Mouse (Mus musculus): ENCODE results near the gene Fzd5.
A peak's percentile ranks its signal among the peaks of the same experiment; 100 is the strongest.

Gene Fzd5

DNA sequence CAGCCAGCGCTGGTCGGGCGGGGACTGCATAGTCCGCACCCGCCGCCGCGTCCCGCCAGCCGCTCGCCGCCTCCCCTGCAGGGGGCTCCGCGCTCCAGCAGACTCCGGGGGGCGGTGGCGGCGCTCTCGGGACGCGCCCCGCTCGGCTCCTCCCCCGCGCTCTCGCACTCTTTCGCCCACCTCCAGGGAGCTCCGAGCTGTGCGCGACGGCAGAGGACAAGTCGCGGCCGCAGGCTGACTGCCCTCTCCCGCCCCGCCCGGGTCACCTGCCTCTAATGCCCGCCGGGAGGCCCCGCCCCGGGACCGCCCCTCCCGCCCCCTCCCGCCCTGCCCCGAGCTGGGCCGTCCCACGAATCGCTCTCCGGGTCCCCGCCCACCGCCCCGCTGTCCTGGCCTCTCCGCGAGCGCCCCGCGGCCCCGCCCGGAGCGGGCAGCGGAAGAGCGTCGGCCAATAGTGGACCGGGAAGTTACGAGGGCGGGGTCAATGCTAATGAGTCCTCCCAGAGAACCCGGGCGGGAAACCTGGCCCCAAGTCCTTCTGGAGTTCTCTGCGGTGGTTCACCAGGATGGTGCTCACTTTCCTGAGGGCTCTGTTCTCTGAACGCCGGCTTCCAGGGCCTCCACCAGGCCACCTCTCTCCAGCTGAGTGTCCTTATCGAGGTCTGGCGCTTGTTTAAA, at the start of gene Fzd5:
Gene Fzd5 (minus strand): TSS at position 250 of the 678 bp plus-strand sequence.
- DNase-seq (ENCODE audit: extremely low read depth, low read depth, low spot score), result no peak

DNA sequence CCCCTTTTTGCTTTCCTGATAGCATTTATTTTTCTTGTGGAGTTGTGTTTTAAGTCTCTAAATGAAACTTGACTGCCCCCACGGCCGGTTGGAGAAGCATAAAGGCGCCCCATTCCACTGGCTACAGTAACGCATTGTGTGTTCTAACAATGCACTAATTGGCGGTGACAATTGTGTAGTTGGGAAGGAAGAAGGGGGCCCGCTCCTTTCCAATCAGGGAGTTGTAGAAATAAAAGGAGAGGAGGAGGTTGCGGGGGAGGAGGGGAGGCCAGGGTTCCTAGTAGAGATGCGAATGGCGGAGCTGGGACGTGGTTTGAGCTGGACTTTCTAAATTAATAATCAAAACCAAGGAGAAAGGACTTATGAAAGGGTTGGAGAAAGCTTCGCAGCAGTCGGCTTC, 42.3 kb upstream of the Fzd5 start:
- DNase-seq (ENCODE audit: extremely low read depth, low read depth, low spot score), result no peak

GRCm38 (mm10) chr1:64779415-64779814, 41.9 kb upstream of the Fzd5 start:
- DNase-seq (ENCODE audit: extremely low read depth, low read depth, low spot score), result no peak

- DNase-seq (ENCODE audit: extremely low read depth, low read depth, low spot score), result no peak
These were observed 35.8 kb upstream of the Fzd5 start for GRCm38 (mm10) chr1:64773305-64773704.

- no peak for DNase-seq (ENCODE audit: extremely low read depth, low read depth, low spot score)
These were observed 32.6 kb upstream of the Fzd5 start for GRCm38 (mm10) chr1:64770169-64770568.

- DNase-seq (ENCODE audit: extremely low read depth, low read depth, low spot score), result no peak
These were observed 24.1 kb upstream of the Fzd5 start for GRCm38 (mm10) chr1:64761646-64762045.

GRCm38 (mm10) chr1:64757766-64758165, 20.2 kb upstream of the Fzd5 start:
- no peak for DNase-seq (ENCODE audit: extremely low read depth, low read depth, low spot score)

DNA sequence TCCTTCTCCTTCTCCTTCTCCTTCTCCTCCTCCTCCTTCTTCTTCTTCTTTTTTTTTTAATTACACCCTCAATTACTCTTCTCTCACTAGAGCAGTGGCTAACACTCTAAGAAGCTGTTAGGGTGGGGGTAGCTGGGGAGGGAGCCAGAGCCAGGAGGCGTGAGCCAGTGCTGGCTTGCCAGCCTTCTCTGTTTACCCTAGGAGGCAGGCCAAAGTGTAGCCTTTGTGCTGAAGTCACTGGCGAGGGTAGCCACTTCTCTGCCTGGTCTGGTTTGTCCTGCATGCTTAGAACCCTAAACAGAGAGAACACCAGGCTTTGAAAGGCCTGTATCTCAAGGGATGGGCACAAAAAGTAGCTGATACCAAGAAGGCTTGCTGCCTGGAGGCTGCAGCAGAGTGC, 19.7 kb upstream of the Fzd5 start:
- DNase-seq (ENCODE audit: extremely low read depth, low read depth, low spot score), result no peak

DNA sequence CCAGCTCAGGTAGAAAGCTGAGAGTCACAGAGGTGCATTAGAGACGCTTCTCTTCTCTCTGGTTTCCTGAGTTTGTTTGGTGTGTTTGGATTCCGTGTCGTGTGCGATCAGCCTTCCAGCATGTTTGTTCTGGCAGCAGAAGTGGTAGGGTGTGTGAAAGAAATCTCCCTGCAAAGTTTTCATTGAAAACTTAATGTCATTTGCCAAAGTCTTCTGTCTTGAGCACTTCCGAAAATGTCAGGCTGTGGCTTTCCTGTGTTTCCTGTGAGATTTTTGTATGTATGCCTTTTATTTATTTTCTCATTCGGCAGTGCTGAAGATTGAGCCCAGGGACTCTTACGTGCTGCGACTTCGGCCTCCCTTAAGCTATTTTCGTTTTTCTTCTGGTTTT, 19.1 kb upstream of the Fzd5 start:
- DNase-seq (ENCODE audit: extremely low read depth, low read depth, low spot score), result no peak

DNA sequence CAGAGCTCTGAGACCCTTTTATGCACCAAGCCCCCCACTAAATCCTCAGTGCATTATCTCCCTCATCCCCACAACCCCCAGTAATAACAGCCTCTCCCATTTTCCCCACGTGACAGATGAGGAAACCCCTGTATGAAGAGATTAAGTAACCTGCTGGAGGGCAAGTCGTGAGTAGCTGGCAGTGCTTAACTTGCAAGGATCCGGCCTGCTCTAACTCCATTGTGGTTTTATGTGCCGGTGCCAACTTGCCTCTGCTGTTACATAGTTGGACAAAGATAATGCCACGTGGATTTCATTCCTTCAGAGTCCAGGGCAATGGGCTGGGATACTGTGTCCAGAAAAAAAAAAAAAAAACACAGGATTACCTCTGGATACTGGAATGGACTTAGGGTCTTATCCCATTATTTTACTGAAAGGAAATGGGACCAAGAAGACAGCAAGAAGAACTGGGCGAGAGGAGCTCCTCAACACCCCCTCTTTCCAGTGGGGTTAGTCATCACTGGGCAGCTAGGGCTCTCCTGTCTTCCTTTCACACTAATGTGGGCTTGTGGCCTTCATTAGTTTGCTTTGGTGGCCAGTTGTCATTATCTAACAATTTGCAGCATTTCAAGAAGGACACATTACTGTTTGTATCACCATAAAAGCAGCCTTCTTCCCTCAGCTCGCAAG, 18.6 kb upstream of the Fzd5 start:
- peak; percentile 83 for DNase-seq (ENCODE audit: extremely low read depth, low read depth, low spot score)

DNA sequence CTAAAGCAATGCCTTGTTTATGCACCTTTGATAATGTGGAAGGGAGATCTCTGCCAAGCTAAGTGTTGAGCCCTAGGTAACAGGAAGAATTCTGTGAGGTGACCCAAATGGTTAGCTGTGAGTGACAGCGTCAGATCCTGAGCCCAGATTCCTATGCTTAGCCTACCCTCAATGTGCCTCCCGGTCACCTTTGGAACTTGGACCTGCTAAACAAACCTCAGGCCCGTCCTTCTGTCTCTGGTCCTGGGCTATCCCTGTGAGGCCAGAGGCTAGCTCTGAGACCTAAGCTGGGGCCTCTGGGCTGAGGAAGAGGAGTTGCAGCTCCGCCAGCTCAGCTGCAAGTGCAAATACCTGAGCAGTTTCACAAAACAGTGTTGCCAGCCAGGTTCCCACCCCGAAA, 17.1 kb upstream of the Fzd5 start:
- DNase-seq (ENCODE audit: extremely low read depth, low read depth, low spot score), result no peak

GRCm38 (mm10) chr1:64753668-64754067, 16.1 kb upstream of the Fzd5 start:
- no peak for DNase-seq (ENCODE audit: extremely low read depth, low read depth, low spot score)

GRCm38 (mm10) chr1:64753109-64753508, 15.6 kb upstream of the Fzd5 start:
- DNase-seq (ENCODE audit: extremely low read depth, low read depth, low spot score), result no peak

DNA sequence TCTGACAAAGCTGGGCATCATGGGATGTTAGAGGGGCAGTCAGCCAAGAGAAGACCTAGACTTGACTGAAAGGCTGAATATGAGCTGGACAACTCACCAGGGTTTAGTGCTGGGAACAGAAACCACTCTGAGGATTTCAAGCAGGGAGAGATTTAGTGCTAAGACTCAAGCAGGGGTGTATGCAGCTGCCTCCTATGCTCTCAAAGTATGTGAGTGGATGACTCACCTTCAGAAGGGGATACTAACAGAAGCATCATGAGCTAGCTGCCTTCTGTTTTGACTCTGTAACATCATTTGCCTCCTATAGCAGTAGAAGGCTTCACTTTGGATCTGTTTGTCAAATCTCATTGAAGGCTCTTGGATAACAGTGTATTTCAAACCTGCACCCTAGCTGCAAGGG, 7.1 kb upstream of the Fzd5 start:
- DNase-seq (ENCODE audit: extremely low read depth, low read depth, low spot score), result no peak

GRCm38 (mm10) chr1:64742741-64743408, 5.3 kb upstream of the Fzd5 start:
- no peak for DNase-seq (ENCODE audit: extremely low read depth, low read depth, low spot score)

GRCm38 (mm10) chr1:64738661-64739082, 1.1 kb upstream of the Fzd5 start:
- DNase-seq (ENCODE audit: extremely low read depth, low read depth, low spot score), result no peak

GRCm38 (mm10) chr1:64738180-64738555, 617 bp upstream of the Fzd5 start:
- DNase-seq (ENCODE audit: extremely low read depth, low read depth, low spot score), result no peak

GRCm38 (mm10) chr1:64736681-64737501, 660 bp downstream of the Fzd5 start:
- no peak for DNase-seq (ENCODE audit: extremely low read depth, low read depth, low spot score)

DNA sequence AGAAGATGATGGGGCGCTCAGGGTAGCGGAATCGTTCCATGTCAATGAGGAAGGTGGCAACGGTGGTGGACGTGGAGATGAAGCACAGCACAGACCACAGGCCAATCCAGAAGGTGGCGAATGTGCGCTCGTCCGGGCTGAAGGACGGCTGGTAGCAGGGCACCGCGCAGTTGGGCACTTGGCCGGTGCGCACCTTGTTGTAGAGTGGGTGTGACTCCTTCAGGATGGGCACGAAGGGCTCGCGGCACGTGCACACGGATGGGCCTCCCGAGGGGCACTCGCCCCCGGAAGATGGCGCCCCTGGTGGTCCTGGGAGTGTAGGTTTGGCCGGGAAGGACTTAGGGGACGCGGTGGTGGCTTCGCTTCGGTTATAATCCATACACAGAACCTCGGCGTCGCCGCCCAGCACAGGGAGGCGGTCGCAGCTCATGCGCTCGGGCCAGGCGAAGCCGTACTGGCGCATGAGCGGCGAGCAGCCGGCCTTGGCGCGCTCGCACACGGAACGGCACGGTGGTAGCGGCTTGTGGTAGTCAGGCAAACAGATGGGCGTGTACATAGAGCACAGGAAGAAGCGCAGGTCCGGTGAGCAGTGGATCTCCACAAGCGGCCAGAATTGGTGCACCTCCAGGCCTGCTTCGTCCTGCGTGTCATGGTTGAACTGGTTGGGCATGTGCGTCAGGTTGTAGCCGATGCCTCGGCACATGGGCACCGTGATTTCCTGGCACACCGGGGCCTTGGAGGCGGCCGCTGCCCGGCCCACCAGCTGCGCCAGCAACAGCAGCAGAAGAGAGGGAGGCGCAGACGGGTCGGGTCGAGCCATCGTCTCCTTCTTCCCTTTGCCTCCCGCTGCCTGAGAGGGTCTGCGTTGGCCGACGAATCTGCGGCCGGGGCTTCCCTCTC, 1.5 kb downstream of the Fzd5 start:
- no peak for DNase-seq (ENCODE audit: extremely low read depth, low read depth, low spot score)
